Mouse (Mus musculus) 3134 (cell line): Measurements from ENCODE around the gene Cntnap2.
"Not testable (repeated sequence)": the region's sequence is repeated elsewhere in the genome, so short reads cannot be mapped to it uniquely, and the experiment has no call there.

Experiments
- DNase-seq: peaks from one replicate; pipeline ENCODE4 v3.0.0-alpha.2; 2011; ENCODE audit warnings: low spot score; ENCODE audit not compliant: insufficient read length; ENCODE audit errors: extremely low read depth

The Cntnap2 gene

DNA sequence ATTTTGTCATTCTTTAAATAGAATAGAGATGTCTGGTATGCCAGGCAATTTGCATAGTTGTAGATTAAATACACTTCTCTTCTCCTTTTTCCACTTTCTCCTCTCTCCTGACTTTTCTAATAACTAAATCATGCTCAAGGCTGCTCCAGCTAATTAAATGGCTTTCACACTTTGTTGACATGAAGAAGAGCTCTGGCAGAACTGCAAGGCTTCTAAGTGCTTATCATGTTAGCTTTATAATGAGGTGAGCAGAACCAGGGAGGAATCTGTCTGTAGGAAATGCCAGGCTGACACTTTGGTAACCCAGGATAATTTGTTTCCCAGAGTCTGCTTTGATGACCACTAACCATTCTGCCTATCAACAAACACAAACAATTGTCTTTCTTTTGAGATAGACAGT, 2222.4 kb downstream of the Cntnap2 start:
- no peak for DNase-seq

DNA sequence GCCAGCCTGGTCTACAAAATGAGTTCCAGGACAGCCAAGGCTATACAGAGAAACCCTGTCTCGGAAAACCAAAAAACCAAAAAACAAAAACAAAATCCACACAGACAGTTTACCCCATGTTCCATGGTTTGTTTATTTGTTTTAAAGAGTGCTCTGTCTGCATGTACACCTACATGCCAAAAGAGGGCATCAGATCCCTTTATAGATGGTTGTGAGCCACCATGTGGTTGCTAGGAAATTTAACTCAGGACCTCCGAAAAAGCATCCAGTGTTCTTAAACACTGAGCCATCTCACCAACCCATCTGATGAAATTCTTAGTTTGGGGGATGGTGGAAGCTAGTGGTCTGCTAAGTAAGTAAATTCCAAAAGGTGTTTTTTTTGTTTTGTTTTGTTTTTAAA, 2225.6 kb downstream of the Cntnap2 start:
- no peak for DNase-seq

DNA sequence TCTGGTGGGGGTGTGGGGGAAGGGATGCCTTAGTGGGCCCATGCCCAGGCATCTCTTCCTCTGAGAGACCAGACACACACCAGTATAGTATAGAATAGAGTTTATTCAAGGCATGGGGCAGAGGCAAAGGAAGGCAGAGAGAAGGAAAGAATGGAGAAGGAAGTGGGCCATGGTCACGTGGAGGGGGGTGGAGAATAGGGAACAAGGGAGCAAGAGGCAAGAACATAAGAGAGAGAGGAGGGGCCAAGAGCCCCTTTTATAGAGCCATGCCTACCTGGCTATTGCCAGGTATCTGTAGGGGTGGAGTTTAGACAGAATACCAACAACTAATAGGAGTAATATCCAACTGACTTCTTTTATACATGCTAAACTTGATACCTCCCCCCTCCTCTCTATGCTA, 2226.6 kb downstream of the Cntnap2 start:
- no peak for DNase-seq

GRCm38 (mm10) chr6:47286247-47286967, 2227.2 kb downstream of the Cntnap2 start:
- DNase-seq, result not testable (repeated sequence)

DNA sequence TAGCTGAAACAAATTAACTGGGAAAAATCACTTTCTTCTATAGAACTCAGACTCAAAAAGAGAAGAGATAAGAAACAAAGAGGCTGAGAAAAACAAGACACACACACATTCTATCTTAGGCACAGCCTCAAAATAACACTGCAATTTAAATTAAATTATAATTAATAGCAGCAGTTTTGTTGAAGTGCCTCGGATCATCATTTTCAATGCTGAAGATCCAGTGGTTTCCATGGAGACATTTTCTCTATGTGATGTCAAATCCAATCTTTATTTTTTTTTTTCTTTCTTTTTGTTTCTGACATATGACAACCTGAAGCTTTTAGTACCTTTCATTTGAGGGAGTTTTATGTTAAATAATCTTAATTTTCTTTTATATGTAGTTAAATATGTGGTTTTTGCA, 2228.6 kb downstream of the Cntnap2 start:
- no peak for DNase-seq

- DNase-seq, result no peak
Measured at GRCm38 (mm10) chr6:47291973-47292372, 2232.8 kb downstream of the Cntnap2 start.

DNA sequence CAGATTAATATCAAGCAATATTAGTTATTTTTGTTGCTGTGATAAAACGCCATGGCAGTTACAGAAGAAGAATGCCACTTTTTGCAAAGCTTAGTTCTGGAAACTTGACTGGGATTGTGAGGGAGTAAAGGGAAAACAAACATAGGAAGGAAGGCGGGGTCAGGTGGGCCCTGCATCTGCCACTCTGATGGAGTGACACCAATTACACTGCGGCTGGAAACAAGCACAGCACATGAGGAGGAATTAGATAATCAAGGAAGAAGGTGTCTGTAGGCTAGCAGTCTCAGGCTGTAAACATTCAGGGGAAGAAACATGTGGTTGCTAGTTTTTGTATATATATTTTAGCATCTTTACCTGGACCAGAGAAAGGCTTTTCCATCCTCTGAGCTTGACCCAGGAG, 2233.3 kb downstream of the Cntnap2 start:
- DNase-seq, result no peak

GRCm38 (mm10) chr6:47294433-47294832, 2235.3 kb downstream of the Cntnap2 start:
- DNase-seq, result no peak

GRCm38 (mm10) chr6:47304848-47305490, 2245.8 kb downstream of the Cntnap2 start:
- DNase-seq, result no peak

GRCm38 (mm10) chr6:47306065-47306798, 2247.1 kb downstream of the Cntnap2 start:
- DNase-seq, result no peak

DNA sequence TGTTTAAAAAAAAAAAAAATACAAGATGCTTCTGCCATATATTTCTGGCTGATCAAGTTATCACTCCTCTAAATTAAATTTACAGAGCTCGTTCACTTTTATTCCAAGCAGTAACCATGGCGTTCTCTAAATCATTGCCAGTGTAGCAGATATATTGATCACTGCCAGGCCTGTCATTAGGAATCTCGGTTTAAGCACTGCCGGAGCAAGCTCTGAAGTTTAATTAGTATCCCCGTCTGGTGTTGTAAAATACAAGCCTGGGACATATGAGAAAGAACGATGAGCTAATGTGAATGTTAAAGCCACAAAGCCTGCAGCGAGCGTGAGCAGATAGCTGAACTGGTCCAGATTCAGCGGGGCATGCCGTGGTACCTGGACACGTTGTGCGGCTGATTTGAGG, 2247.8 kb downstream of the Cntnap2 start:
- DNase-seq, result no peak

DNA sequence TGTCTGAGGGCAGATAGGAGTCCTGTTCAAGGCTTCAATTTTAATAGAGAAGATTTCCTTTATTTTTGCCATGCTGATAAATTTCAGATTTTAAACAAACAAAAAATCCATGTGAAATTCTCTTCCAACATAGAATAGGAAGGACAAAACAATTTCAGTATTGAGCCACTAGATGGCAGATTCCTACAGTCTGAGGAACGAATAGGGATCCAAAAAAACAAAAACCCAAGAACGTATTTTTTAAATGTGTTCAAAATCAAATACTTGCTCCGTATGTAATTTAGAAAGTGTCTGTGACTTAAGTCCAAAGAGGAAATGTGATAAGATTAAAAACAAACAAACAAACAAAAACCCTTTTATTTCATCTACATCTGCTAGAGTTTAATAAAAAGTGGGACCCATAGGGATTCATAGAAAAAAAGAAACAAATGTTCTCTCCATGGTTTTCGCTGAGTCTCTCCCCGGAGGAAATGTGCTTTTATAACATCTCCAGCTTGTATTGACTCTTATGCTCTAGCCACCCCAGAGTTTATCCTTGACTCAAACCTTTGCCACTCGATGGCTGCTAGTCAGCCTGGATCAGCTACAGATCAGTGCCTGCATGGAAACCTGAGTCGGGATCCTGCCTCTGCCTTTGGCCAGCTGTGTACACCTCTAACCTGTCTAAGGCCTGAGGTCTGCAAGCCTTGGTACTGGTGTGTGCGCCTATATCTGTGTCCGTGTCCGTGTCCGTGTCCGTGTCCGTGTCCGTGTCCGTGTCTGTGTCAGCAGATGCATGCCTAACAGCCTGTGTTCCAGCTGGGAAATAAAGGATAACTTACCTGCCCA, 2255.6 kb downstream of the Cntnap2 start:
- DNase-seq, result peak; percentile 2

- DNase-seq, result no peak
Measured at GRCm38 (mm10) chr6:47315454-47315853, 2256.3 kb downstream of the Cntnap2 start.

GRCm38 (mm10) chr6:47317253-47317652, 2258.1 kb downstream of the Cntnap2 start:
- DNase-seq, result no peak

- DNase-seq, result no peak
Measured at GRCm38 (mm10) chr6:47318705-47319104, 2259.5 kb downstream of the Cntnap2 start.

DNA sequence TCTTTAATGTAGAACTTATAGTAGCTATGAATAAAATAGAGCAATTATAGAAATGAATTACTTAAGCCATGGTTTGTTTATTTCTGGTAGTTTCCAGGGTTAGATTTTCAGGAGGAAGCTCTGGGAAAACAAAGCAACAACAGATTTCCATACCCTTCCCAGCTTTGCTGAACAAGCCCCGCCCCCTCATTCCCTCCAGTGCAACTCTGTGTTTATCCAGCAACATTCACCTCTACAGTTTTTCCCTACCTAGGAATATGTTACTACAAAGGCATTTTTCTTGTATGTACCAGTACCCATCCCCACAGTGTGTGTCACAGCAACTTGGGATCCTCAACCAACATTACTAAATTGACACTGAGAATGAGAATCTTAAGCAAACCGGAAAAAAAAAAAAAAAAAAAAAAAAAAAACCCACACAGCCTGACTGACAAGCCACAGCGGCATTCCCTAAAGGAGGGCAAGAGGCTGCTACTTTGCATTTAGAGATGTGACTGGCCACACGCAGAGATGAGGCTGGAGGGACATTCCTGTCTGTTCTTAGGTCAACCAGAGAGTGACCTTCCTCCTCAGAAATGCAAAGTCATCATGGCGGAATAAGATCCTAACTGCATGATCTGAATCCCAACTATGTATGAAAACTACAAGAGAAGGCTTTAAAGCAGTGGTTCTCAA, 2260.3 kb downstream of the Cntnap2 start:
- peak; percentile 15 for DNase-seq

DNA sequence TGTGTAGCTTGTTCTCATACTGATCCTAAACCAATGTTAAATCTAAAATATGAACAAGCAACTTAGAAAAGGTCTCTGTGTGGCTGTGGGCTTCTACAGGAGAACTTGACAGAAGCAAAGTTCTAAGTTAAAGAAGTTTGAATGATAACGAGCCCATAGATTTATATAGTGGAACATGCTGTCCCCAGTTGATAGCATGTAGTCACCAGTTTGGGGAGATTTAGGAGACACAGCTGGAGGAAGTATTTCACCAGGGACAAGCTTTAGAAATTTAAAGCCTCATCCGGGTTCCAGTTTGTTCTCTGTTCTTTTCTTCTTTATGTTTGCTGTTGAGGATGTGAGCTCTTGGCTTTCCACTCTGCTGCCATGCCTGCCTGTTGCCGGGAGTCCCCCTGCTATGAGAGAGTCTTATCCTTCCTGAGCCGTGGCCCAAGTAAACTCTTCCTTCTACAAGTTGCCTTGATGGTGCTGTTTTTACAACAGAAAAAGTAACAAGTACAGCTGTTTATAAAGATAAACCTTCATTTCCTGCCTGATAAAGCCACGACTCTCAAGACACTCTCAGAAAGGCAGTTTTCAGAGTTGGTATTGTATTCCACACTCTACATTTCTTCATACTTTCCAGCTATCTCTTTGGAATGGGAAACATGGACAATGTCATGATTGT, 2264.1 kb downstream of the Cntnap2 start:
- no peak for DNase-seq

- no peak for DNase-seq
Measured at GRCm38 (mm10) chr6:47323886-47324285, 2264.7 kb downstream of the Cntnap2 start.

DNA sequence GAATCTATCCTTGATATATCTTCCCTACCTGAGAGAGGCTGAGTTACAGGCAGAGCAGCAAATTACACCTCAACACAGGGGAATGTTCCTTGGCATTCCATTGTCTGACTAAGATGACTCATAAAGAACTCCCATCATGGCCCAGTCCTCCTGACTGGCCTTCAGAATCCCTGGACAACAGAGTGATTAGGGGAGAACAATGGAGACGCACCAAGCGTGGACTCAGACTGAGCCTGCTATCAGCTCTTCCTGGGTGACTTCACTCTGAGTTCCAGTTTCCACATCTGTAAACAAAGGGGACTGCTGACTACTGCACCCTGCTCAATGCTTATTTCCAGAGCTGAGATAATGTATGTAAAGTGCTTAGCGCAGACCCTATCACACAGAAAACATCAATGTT, 2269.1 kb downstream of the Cntnap2 start:
- DNase-seq, result no peak

DNA sequence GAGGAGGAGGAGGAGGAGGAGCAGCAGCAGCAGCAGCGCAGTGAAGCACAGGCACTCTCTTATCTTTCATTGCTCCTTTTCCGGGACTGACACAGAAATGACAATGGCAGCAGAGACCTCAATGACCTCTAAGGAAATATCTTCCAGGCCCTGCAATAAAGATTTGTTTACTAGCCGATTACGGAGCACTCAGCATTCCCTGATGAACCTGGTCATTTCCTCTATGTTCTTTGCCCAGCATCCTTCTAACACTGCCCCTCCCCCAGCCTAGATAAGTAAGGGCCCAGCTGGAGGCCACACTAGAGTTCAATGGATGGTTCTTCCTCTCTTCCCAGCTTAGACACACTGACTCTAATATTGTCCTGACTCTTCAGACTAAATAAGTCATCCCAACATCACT, 2270.1 kb downstream of the Cntnap2 start:
- no peak for DNase-seq
